Mouse (Mus musculus) heart, postnatal 4 days (tissue): Measurements from ENCODE around the gene Zfp978. TPM values are rescaled to one million over a fixed set of nuclear protein-coding genes. Genes with fewer than 3 reads are reported as not detected.
"Not testable (repeated sequence)": the region's sequence is repeated elsewhere in the genome, so short reads cannot be mapped to it uniquely, and the experiment has no call there.

Experiments
- DNase-seq: peaks from one replicate; pipeline ENCODE4 v3.0.0; 2021
- total RNA-seq, 2 experiments: library from RNA; stranded (reverse); gene quantifications; 2 replicates each; pipeline ENCODE4 v1.2.3; 2021

Zfp978 gene
- total RNA-seq, 2 experiments from 2014 or later = 0.31 to 0.34 TPM

DNA sequence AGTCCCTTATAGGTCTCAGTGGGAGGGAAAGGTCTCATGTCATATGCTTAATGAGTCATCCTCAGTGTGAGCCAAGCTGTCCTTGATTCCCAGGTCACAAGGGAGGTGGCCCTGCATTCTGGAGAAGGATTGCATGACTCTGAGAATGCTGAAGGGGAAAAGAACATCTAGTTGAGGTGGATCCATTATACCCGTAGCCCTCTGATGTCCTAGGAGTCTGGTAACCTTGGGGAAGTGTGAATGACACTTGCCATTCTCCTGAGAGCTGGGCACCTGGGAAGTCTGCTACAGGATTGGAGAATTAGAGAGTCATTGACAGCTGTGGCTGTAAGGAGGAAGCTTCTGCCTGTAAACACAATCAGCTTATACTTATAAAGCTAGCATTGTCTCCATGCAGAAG lies 55.3 kb downstream of the Zfp978 start:
- not testable (repeated sequence) for DNase-seq

DNA sequence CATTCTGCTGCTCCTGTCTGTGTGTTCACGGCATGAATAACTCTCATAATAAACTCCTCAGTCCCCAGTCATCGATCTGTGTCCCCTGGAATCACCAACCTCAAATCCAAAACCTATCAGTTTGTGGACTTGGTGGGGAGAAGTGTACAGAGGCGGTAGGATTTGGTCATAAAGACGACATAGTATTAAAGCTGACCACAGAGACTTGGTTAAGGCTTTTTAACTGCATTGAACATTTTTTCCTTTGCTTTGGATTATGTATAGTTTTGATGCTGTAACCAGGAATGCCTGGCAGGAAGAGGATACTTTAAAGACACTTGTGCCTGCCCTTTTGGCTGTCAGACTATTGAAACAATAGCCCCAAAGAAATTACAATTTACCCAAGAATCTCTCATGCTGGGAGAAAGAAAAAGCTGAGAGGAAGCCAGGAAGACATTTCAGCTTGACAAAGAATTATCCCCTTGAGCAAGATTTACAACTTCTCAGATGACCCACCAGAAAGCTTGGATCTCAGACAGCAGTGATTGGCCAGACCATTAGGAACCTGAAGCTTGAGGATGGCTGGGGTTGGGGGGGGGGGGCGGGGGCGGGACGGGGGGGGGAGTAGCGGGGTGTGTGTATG lies 56.2 kb downstream of the Zfp978 start:
- no peak for DNase-seq

GRCm38 (mm10) chr4:147417921-147418320 lies 56.8 kb downstream of the Zfp978 start:
- DNase-seq = no peak

DNA sequence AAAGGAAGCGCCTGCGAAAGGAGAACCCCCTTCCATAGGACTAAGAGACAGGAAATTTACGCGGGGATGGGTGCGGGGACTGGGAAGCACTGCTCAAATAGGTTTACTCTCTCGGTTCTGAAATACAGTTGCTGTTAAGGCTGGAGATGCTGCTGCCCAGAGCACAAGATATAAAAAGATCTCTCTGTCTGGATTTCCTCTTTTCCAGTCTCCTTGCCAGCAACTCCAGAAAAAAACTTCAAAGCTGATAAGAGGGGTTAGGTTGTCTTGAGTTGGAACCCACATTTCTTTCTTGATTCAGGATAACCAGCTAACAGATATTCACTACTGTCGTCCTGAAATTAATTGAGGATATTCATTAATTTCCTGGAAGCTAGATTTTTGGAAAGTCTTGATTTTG lies 57.2 kb downstream of the Zfp978 start:
- not testable (repeated sequence) for DNase-seq

GRCm38 (mm10) chr4:147419190-147419589 lies 58.1 kb downstream of the Zfp978 start:
- DNase-seq = not testable (repeated sequence)

- not testable (repeated sequence) for DNase-seq
These were observed 58.9 kb downstream of the Zfp978 start for GRCm38 (mm10) chr4:147419756-147420590.

GRCm38 (mm10) chr4:147420794-147421193 lies 59.7 kb downstream of the Zfp978 start:
- no peak for DNase-seq

DNA sequence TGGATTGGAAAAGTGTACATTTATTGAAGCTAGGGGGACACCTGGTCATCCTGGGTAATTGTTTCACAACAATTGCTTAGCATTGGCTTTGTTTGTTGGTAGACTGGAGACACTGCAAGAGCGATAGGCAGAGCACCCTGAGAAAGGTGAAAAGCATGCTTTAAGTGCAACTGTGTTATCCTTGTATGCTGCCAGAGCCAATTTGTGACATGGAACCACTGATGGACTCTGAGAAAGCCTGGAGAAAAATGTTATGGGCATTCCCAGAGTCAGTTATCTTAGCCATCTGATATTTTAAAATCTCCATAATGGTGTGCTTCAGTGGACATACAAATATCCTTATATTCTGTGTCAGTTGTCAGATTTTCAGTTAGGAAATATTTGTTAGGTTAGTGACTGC lies 60.2 kb downstream of the Zfp978 start:
- not testable (repeated sequence) for DNase-seq

DNA sequence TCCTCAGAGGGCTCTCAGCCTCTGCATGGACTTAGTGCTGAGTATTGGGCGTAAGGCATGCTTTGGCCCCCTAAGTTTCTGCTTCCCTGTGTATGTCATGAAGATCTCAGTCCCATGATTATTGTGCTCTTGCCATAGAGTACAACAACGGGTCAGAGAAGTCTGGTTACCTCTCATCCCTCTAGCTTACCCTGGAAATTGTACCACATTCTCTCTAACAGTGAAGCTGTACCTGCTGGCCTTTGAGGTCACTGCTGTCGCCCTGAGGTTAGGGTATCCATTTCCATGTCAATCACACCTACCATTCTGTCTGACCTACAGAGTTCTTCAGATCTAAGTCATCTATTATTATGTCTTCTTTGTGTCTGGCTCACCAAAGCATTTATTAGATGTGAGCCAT lies 62.0 kb downstream of the Zfp978 start:
- DNase-seq = no peak

GRCm38 (mm10) chr4:147423641-147424298 lies 62.7 kb downstream of the Zfp978 start:
- no peak for DNase-seq

GRCm38 (mm10) chr4:147424404-147424803 lies 63.3 kb downstream of the Zfp978 start:
- not testable (repeated sequence) for DNase-seq

- DNase-seq = not testable (repeated sequence)
These were observed 64.7 kb downstream of the Zfp978 start for GRCm38 (mm10) chr4:147425615-147426347.

GRCm38 (mm10) chr4:147430651-147431050 lies 69.5 kb downstream of the Zfp978 start:
- DNase-seq = no peak

DNA sequence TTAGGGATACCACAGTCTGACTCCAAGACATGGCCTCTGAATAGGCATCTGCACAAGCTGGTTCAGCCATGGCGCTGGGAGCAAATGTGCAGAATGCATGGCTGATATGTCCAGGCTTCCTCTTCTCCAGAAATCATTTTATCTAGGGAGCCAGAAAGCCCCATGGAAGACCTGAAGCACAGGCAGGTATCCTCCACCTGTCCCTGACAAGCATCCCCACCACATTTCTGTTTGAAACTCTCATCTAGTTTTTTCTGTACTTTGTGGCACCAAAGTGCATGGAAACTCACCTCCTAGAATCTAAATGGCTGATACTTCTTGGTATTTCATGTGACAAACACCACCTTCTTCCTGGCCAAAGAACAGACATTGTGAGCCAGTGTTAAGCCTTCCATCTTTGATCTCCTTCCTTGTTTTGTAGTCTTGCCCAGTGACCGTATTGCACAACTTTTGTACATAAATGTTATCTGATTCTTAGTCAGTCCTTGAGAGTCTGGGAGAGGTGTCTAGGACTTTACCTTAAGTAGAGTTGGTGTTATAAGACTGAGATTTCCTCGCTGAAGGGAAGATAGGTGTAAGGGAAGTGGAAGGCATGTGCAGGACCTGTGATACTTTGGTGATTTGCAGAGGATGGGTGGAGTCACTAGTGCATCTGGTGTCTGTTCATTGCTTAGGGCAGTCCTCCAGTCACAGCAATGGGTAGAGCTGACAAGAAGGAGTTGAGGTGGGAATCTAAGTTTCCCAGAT lies 70.8 kb downstream of the Zfp978 start:
- DNase-seq = not testable (repeated sequence)

DNA sequence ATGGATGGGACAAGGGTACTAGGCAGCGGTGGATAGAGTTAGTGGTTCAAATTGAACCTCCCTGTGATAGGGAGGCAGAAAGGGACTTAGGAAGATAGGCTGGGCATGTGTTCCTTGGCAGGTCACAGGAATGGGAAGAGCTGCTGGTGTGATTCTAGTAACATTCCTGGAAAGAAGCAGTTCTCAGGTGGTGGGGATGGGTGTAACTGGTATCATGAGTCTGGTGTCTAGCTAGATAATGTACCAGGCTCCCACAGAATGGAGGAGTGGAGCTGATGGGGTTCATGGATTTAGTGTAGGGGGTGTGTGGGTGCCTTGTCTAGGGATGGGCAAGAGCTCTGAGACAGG lies 71.3 kb downstream of the Zfp978 start:
- DNase-seq = no peak

DNA sequence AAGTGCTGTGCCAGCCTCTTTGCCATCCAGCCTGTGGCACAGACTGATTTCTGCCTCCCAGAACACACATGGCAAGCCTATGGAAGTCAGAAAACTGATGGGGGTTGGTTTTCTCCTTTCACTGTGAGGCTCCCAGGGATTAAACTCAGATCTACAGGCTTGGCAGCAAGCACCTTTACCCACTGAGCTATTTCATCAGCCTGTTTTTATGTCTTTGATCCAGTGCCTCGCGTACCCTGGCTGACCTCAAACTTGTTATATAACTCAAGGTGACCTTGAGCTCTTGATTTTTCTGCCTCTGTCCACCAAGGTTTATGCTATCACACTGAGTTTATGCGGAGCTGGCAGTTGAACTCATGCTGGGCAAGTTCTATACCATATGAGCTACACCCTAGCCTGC lies 71.9 kb downstream of the Zfp978 start:
- DNase-seq = no peak

GRCm38 (mm10) chr4:147433874-147434273 lies 72.8 kb downstream of the Zfp978 start:
- no peak for DNase-seq

Other genes with a start within 250 kb of the Zfp978 start
- gene Zfp991, start 229.3 kb upstream of the Zfp978 start, total RNA-seq = 10 to 100 TPM; 11.3 to 13.1 TPM
- under 1 TPM in 1 of 2 experiments, not detected in 1; 0.12 TPM for gene Zfp988, start 55.6 kb upstream of the Zfp978 start, total RNA-seq
- gene Zfp982, start 131.1 kb downstream of the Zfp978 start, total RNA-seq = 1 to 10 TPM; 6.0 to 6.7 TPM
- under 1 TPM; 0.33 to 0.72 TPM for gene Gm16503, start 178.9 kb downstream of the Zfp978 start, total RNA-seq
- under 1 TPM; 0.12 to 0.34 TPM for gene Zfp985, start 192.0 kb downstream of the Zfp978 start, total RNA-seq